Mouse (Mus musculus) natural killer cell, adult 2 months (primary cell): ENCODE data around the gene Acd.

Source experiments
- DNase-seq, 2 experiments: peaks; one replicate each; pipeline ENCODE4 v3.0.0; 2022; ENCODE audit warnings: low spot score in 2 of 2

Acd gene

DNA sequence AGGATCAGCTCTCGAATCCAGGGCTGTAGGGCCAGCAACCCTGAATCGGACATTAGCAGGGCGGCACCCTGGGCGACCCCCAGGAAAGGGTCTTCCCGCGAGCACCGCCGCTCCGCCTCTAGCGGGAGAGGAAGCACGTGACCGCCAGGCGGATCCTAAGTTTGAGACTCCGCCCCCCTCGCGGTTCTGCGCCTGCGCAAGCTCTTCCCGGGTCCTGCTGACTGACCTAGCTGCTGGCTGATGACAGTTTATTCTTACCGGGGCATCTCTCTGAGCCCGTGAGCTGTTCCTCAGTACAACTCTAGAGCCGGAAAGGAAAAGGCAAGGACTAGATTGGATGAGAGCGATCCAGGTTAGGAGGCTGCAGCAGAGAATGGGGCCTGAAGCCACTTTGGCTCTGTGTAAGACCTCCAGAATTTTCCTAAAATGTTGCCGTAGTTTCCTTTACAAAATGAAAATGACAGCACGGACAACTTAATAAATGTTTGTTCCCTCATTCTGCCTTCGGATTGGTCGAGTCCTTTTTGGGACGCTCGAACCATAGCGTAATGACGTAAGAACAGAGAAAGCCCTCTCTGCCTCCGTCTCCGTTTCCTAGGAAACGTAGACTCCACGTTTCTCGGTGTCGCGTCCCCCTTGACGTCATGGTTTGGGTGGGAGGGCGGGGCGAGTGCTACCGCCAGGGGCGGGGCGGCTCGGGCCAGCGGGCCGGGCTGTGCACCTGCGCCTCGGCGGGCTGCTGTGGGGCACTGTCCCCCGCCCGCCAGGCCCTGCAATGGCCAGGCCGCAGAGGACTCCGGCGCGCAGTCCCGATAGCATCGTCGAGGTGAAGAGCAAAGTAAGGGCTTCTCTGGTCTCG lies at the start of gene Acd, which contains the start of gene Pard6a:
Gene Acd, minus strand, starts transcription at position 137 of the 859 bp plus-strand sequence.
Gene Pard6a, plus strand, starts transcription at position 183 of the 859 bp plus-strand sequence.
- DNase-seq, result peak; percentile 94 to 95

DNA sequence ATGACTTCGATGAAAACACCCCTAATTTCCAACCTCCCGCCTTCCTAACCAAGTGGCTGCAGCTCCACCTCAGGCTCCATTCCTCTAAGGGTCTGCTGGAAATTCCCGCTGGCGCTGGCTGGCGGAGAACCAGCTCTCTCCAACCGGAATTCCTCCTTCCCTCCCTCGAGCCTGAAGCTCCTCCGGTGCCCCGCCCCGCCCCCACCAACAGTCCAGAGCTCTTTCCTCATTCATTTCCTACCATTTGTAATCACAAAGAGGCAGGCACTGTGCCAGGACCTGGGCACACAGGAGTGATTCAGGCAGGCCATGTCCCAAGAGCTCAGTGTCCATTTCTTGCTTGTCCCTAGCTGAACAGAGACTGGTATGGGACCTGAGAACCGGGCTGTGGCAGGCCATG lies 49.7 kb upstream of the Acd start:
- DNase-seq, result no peak

DNA sequence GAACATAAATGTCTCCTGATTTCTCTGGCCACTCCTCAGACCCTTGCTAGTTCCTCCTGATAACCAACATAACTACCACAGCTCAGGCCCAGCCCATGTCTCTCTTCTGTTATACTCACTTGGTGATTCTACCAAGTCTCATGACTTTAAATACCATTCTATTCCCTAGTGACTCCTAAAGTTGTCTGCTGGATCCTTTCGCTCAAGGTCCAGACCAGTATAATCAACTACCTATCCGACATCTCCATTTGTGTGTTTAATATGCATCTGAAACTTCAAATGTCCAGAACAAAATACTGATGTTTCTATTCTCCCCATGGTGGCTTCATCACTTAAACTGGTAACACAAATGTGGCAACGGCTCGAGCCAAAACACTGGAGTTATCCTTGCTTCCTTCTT lies 42.4 kb upstream of the Acd start:
- no peak for DNase-seq

DNA sequence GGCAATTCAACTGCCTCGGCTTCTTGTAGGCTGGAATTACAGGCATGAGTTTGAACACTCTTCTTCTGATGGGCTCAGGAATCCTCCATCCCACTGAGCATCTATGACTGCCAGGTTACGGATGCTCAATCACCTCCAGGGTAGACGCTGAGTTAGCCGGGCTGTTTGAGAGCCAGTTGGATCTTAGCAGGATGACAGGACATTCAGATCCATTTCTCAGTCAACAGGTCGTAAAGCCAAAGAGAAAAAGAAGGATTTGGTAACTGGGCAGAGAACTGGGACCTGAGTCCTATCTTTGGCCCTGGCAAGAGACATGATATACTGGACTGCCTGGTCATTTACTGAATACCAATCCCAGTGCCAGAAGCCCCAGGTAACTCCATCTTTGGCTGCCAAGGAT lies 38.3 kb upstream of the Acd start:
- no peak for DNase-seq

DNA sequence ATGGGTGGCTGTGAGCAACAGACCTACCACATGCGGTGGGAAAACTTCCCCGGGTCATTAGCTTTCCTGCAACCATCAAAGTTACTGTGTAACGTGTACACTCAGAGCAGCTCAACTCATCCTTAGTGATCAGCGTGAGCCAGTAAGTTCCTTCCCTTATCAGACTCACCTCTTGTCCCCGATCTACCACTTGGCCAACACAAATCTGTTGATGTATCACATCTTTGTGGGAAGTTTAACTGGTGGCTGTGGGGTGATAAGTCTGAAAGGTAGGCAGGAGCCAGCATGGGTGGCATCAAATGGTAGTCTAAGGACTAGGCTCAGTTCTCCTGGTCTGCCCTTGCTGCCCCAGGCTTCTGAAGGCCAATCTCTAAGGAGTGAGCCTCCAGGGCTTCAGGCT lies 31.3 kb upstream of the Acd start:
- DNase-seq, result no peak

DNA sequence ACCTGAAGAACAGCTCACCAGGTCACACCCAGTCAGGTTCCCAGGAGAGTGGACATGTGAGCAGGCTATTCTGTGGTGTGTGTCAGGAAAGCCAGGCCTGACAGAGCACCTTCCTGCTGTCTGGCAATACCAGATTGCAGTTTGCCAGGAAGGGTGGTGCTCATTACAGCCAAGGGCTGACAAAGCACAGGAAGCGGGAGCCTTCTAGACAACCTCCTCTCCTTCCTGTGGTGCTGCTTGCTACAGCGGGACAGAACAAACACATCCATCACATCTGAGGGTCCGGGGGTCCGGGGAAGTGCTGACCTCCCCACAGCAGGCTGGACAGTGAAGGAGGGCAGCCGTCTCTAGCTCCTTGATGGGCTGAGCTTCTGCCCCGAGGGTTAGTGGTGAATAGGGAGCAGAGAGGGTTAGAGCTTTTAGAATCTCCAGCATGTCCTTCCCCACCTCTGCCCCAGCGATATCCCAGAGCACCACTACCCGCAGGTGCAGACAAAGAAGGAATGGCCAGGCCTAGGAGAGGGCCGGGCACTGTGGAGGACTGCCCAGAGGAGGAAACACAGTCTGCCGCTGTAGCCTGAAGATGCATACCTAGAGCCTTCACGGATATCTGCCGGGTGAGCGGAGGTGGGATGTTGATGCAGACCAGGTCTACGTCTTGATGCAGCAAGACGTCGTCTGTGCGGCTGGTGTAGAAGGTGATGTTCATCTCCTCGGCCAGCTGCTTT lies 26.7 kb upstream of the Acd start:
- DNase-seq, result no peak

DNA sequence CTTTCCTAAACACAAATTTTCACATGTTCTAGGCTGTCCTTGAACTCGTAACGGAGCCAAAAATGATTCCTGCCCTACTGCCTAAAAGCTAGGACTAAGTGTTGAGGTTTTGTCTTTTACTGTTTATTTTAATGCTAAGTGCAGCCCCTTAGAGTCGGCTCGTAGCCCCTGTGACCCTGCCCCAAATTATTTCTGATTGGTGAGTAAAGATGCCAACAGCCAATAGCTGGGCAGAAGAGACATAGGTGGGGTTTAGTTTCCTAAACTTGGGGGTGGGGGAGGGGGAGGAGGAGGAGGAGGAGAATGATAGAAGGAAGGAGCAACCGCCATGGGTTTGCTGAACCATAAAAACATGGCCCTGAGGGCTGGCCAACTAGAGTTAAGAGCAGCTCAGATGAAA lies 24.8 kb upstream of the Acd start:
- DNase-seq, result no peak

DNA sequence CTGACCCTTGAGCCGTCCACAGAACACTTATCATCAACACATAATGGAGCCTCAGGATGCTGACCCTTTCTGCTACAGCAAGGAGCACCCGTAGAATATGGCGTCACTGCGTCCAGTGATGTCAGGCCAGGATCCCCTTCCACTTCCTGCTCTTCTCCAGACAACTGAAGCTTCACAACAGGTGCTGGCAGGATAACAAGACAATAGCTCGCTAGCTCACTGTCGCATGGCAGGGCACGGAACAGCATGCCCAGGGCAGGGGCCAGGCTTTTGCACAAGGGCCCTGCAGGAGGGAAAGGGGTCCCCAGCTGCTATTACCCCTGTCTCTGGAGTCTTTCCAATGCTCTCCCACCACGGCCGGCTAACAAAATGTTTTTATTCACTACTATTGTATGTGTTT lies 22.0 kb upstream of the Acd start:
- no peak for DNase-seq

DNA sequence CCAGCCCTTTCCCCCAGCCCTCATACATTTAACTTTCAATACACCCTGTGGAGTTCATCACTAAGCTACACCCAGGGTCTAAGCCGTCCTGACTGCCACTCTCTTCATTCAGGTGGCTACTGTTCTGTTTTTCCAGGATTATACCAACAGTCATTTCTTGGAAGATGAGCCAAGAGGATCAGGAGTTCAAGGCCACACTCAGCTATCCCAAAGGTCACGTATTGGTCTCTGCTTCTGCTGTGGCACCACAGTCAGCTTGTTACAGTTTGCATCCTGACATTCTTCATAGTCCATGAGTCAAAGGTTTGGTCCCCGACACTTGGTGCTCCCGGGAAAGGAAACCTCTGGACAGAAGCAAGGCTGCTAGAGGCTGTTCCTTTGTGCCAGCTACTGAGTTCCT lies 18.7 kb upstream of the Acd start:
- no peak for DNase-seq

DNA sequence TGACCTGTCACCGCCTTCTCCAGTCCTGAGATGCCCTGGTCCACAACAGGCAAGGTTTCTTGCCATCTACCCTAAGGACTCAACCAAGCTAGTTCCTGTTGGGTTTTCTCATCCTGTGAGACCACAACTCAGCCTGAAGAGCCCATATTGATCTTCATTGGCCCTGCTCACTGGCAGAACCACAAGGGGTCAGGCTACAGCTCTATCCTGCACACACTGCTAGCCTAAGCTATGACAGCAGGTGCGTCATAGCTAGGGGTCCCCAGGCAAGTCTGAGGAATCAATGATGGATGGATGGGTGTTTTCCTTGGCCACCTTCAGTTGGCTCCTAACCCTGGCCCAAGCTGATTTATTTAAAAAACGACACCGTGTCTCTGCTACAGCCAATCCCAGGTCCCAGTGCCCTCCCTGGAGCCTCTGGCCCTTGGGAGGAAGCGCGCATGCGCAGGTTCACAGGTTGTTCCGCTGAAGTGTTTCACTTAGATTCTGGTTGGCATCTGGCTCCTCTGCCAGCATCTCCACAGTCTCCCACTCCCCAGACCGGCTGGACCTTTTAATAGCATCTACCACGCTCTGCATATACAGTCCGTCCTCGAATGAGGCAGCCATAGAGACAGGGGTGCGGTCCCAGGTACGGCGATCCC lies 15.5 kb upstream of the Acd start:
- no peak for DNase-seq

DNA sequence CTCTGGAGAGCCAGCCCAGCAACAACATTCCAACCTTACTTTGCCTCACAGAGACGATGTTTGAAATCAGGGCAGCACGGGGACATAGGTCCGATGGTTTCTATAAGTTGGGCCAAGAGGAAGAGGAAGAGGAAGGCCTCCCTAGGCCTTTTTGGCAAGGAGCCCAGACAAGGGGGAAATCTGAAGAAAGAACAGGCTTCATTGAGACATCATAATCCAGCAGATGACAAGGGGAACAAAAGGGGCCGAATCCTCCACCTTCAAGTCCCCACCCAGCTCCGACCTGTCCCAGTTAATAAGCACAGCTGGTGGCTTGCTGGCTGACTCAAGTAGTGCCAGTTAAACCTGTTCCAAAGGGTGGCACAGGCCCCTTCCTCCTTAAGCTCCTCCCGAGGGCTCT lies 14.1 kb upstream of the Acd start:
- DNase-seq, result no peak

DNA sequence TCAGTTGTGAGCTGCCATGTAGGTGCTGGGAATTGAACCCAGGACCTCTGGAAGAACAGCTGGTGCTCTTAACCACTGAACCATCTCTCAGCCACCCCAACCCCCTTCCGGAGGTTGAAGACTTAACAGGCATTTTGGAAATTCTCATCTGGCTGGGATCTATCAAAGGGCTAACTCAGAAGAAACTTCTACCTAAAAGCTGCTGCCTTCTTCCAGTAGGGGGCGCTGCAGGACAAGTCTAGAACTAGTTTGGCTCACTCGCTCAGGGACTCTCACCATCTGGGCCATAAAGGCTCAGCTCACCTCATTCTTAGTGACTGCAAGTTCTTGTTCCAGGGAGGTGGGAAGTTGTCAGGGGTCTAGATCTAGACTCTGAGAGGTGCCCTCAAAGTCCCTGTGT lies 13.2 kb upstream of the Acd start:
- DNase-seq, result peak; percentile 84 to 88

DNA sequence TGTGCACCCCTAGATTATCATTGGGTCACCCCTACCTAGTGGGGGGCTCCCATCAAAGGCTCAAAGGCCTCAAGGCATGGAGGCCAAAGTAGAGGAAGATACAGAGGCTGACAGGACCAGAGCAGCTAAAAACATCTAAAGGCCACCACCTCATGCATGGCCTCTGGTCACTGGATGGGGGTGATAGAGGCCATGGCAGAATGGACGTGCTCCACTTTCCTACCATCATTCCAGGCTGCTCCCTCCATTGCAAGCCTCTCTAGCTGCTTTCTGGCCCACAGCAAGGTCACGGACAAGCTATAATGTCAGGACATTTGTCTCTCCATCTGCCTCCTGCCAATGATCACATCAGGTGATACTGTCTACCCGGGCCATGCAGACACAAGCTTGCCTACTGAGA lies 11.4 kb upstream of the Acd start:
- DNase-seq, result no peak

DNA sequence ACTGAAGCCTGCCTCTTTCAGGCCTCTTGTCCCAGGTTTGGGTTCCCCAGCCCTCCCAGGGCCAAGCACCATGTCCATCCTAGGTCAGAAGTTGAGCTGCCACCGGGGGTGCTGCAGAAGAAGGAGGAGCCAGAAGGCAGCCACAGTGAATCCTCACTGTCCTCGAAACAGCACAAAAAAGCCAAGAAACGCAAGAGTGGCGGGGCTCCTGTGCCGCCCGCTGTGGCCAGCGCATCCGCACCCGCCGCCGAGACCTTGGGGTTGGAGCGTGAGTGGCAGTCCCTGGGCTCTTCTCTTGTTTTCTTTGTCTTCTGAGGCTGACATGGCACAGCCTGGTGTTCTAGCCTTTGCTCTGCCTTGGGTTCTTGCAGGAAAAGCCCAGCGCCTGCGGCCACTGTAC lies 8.4 kb upstream of the Acd start:
- no peak for DNase-seq

DNA sequence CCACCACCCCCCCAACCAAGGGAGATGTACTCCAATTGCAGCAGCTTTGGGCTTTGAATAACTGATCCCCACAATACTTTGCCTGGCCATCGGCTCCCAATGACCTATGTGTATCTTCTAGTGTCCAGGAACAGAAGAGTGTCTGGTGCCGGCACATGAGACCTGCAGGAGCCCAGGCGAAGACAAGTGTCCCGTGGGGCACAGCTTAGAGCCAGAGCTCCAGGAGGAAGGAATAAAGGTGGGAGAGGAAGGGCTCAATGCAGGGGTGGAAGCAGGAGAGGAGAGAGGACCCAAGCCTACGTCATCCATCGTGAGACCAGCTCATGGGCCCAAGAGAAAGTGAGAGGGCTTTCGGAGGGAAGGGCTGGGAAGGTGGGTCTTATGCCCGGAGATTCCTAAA lies 7.8 kb upstream of the Acd start:
- DNase-seq, result no peak

DNA sequence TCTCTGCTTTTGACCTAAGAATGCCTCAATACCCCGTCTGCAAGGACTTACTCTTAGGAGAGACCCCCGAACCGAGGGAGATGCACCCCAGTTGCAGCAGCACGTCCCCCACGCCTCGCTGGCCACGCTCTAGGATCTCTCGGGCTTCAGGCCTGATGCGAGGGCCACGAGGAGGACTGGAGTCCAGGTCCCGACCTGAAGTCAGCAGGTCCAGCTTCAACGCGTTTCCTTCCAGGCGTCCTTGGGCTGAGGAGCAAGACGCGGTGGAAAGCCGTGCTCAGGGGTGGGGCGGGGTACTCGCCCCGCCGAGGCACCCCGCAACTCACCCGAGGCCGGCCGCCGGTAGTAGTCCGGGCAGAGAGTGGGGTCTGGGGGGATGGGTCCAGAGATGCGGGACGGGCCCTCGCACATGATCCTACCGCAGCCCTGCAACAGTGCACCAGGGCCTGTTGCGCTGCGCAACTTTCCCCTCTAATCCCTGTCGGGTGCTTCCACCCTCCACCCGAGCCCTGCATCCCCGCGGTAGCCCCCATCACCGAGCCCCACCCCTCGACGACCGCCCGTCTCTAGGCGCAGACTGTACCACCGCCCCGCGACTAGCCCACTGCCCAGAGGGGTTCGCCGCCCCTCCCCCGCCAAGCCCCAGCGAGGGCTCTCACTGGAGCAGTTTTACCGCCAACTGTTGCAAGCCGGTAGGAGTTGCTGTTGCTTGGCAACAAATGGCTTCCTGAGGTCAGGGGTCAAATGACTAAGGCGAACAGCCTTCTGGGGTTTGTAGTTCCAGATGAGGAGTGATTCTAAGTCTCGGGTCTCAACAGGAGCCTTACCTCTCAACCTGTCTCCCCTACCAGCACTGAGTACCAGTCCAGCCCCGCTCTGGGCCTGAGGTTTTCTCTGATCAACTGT lies 6.8 kb upstream of the Acd start, which contains the start of the genes 4933405L10Rik and Enkd1:
Gene 4933405L10Rik, plus strand, starts transcription at position 158 of the 906 bp plus-strand sequence.
Gene Enkd1, minus strand, starts transcription at position 713 of the 906 bp plus-strand sequence.
- DNase-seq, result peak; percentile 78 to 80

DNA sequence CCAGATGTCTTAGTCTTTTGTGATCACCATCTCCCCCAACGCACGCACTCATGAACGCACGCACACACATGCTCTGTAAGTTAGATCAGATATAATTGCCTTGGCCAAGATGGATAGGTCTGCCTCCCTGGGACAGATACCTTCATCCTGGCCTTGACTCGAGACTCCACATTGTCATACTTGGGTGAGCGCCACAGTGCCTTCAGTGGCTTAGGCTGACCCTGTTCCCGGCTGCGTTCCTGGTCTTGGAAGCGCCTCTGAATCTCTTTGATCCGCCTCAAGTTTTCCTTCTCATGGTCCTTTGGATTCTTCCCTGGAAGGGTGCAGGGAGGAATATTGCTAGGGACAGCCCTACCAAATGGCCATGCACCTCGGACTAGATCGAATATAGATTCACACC lies 5.5 kb upstream of the Acd start:
- DNase-seq, result no peak

DNA sequence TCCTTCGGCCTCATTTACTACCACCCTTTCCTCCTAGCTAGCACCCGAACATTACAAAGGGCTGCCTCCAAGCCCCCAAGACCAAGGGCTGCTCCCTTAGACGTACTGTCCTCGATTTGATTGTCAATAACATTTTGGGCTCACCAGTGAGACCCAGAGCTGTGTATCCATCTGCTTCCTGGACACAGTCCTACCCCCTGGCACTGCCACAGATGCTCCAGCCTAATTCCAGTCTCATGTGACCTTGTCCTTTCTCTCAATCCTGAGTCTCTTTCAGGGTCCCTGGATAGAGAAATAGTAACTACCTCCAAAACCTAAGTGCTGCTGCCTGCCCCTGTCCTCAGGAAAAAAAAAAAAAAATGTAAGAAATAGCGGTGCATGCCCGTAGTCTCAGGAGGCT lies 4.1 kb upstream of the Acd start:
- DNase-seq, result no peak

DNA sequence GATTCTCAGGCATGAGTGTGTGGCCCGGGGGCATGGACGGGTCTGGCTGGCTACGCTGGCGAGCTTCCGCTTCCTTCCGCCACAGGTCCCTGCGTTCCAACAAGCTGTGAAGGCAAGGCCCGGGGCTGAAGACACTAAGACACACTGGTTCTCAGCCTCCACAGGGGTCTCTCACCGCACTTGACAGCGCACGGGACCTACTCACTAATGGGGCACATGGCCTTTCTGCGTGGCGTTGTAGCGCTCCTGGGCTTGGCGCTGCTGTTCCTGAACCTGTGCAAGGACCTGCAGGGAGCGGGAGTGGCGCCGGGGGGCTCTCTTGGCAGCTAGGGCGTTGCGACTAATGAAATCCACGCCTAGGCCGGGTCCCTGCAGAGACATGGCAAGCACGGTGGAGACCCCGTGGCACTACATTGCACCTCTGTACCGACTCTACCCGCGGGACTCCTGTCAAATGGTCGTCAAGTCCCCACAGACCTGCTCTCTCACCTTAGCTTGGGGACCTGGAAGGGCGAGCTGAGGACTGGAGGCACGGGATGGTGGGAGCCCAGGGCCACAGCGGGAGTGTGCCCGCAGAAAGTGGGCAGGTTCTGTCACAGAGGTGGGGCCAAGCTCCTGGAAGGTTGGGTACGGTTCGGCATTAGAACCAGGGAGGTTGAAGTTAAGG lies 3.4 kb upstream of the Acd start:
- no peak for DNase-seq

DNA sequence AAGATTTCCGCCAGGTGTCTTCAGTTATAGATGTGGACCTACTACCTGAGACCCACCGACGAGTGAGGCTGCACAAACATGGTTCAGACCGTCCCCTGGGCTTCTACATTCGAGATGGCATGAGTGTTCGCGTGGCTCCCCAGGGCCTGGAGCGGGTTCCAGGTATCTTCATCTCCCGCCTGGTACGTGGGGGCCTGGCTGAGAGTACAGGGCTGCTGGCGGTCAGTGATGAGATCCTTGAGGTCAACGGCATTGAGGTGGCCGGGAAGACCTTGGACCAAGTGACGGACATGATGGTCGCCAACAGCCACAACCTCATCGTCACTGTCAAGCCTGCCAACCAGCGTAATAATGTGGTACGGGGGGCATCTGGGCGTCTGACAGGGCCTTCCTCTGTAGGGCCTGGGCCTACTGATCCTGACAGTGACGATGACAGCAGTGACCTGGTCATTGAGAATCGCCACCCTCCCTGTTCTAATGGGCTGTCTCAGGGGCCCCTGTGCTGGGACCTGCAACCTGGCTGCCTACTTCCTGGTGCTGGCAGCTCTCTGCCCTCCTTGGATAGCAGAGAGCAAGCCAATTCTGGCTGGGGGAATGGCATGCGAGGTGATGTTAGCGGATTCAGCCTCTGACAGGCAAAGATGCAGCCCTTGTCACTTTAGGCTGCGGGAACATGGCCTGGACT lies 2.0 kb upstream of the Acd start:
- DNase-seq, result no peak
